Mouse (Mus musculus) neural tube, embryonic 11.5 days (tissue): ENCODE measurements at regions not wholly inside any gene's neighbourhood (a gene's known extent, or its start where the extent isn't known, plus 50 kb on each side); places are given as distances from the start of the nearest gene placed in this dataset.

Experiments
- ATAC-seq: fragments of 200-750 bp; cut with Nextera tagmentation; 2 replicates; pipeline ENCODE4 v1.8.0; 2017; ENCODE audit warnings: moderate number of reproducible peaks, mild to moderate bottlenecking, moderate TSS enrichment, moderate library complexity; ENCODE audit not compliant: insufficient read depth, low FRiP score, low TSS enrichment
- DNase-seq: peaks from one replicate; pipeline ENCODE4 v3.0.0-alpha.2; 2015; ENCODE audit warnings: low spot score
- H3K27ac ChIP-seq: fragments of 300-500 bp; sonication (generic); 2 replicates; pipeline ENCODE4 v1.5.1; 2014; ENCODE audit warnings: low read depth, mild to moderate bottlenecking, low read length
- H3K27me3 ChIP-seq: fragments of 300-500 bp; sonication (generic); 2 replicates; pipeline ENCODE4 v1.6.1; 2014; ENCODE audit warnings: mild to moderate bottlenecking, low read length, mixed read lengths; ENCODE audit not compliant: control insufficient read depth, insufficient read depth
- H3K36me3 ChIP-seq: fragments of 300-500 bp; sonication (generic); 2 replicates; pipeline ENCODE4 v1.6.1; 2014; ENCODE audit warnings: mild to moderate bottlenecking, low read length, moderate library complexity, mixed read lengths; ENCODE audit not compliant: control insufficient read depth, insufficient read depth
- H3K4me1 ChIP-seq: fragments of 300-500 bp; sonication (generic); 2 replicates; pipeline ENCODE4 v1.6.1; 2014; ENCODE audit warnings: low read length, mixed read lengths; ENCODE audit not compliant: control insufficient read depth, insufficient read depth
- H3K4me2 ChIP-seq: fragments of 300-500 bp; sonication (generic); 2 replicates; pipeline ENCODE4 v1.6.1; 2014; ENCODE audit warnings: low read depth, mild to moderate bottlenecking, moderate library complexity
- H3K4me3 ChIP-seq: fragments of 300-500 bp; sonication (generic); 2 replicates; pipeline ENCODE4 v1.5.1; 2014; ENCODE audit warnings: low read depth, low read length
- H3K9ac ChIP-seq: fragments of 300-500 bp; sonication (generic); 2 replicates; pipeline ENCODE4 v1.6.1; 2014; ENCODE audit warnings: mild to moderate bottlenecking, low read length
- H3K9me3 ChIP-seq: fragments of 300-500 bp; sonication (generic); 2 replicates; pipeline ENCODE4 v1.6.1; 2016; ENCODE audit warnings: low read length; ENCODE audit not compliant: control insufficient read depth
- WGBS: fragments of 180-500 bp; shearing (Covaris S2); extraction: QIAGEN DNeasy Blood & Tissue Kit; methylation state at CpG from one replicate; pipeline ENCODE4 v1.1.7; 2014; 5-methylcytosine and 5-hydroxymethylcytosine counted together

GRCm38 (mm10) chr4:31833828-31834227 lies 130.1 kb upstream of the Map3k7 start:
- no peaks in the 10 kb centered on the region for H3K9me3 ChIP-seq
- WGBS = 15% methylated on average over 4 of the region's 4 CpGs
- H3K27ac ChIP-seq = no peak overlapping the region
- H3K36me3 ChIP-seq = no peaks in the 10 kb centered on the region
- H3K4me2 ChIP-seq = no peak overlapping the region
- H3K4me3 ChIP-seq = no peak overlapping the region
- H3K27me3 ChIP-seq = no peaks in the 10 kb centered on the region
- ATAC-seq (no peak), DNase-seq (no peak)
- peaks cover 17% of the 10 kb centered on the region for H3K4me1 ChIP-seq
- no peak overlapping the region for H3K9ac ChIP-seq

- 42% methylated on average over 5 of the region's 5 CpGs for WGBS
- no peak for DNase-seq
- Histone ChIP-seq H3K36me3 (no peaks in the 10 kb centered on the region), H3K4me3 (no peak overlapping the region), H3K4me1 (peaks cover 17% of the 10 kb centered on the region), H3K9me3 (no peaks in the 10 kb centered on the region), H3K27me3 (no peaks in the 10 kb centered on the region), H3K4me2 (no peak overlapping the region), H3K27ac (no peak overlapping the region), H3K9ac (no peak overlapping the region)
- ATAC-seq = peak; percentile 51; the same call in 1 of the 2 replicates
Measured at GRCm38 (mm10) chr4:31835051-31835450, 128.8 kb upstream of the Map3k7 start.

DNA sequence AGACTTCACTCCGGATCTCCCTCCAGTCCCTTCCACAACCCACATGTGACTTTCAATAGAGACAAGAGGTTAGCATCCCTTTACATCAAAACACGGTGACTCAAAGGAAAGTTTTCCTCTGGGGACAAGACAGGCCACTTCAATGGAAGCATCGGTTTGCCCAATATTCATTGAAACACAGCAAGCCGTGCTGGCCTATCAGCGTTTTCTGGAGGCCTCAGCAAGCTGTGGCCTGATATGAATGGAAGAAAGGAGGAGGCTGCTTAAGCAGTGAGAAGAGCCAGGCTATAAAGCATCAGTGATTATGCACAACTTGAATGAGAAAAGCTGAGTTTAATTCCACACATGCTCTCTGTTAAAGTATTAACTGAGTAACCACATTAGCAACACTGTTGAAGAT lies 125.3 kb upstream of the Map3k7 start:
- peaks cover 16% of the 10 kb centered on the region for H3K4me1 ChIP-seq

DNA sequence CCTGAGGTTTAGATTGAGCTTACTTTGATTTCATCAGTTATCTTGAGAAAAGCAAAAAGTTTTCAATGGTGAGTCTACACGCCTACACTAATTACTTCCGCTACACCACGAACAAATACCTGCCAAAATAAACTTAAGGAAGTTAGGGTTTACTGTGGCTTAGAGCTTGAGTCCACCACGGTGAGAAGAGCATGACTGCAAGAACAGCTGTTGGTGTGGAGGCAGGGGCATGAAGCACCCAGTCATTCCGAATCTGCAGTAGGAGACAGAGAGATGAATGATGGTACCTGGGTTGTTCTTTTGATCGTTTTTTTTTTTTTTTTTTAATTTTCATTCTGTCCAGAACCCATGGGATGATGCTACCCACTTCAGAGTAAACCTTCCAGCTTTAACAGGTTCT lies 114.1 kb upstream of the Map3k7 start:
- Histone ChIP-seq H3K9ac (no peak overlapping the region), H3K4me1 (no peaks in the 10 kb centered on the region), H3K4me2 (no peak overlapping the region), H3K9me3 (0 out of 2 replicates have a peak, but pooled peaks cover 2% of the 10 kb centered on the region), H3K36me3 (no peaks in the 10 kb centered on the region), H3K4me3 (no peak overlapping the region), H3K27ac (no peak overlapping the region), H3K27me3 (no peaks in the 10 kb centered on the region)
- ATAC-seq (no peak), DNase-seq (no peak)
- 79% methylated on average over 6 of the region's 6 CpGs for WGBS

More for the DNA sequence above, 125.3 kb upstream of the Map3k7 start:
- Histone ChIP-seq H3K4me2 (no peak overlapping the region), H3K27me3 (no peaks in the 10 kb centered on the region), H3K4me3 (no peak overlapping the region), H3K36me3 (no peaks in the 10 kb centered on the region), H3K27ac (no peak overlapping the region; the same call in 1 of the 2 replicates), H3K9ac (no peak overlapping the region), H3K9me3 (no peaks in the 10 kb centered on the region)
- ATAC-seq (no peak), DNase-seq (no peak)
- WGBS = 42% methylated on average over 5 of the region's 5 CpGs

- H3K4me3 ChIP-seq = no peak overlapping the region
- H3K9me3 ChIP-seq = 0 out of 2 replicates have a peak, but pooled peaks cover 2% of the 10 kb centered on the region
- H3K27ac ChIP-seq = no peak overlapping the region
- DNase-seq (no peak), ATAC-seq (no peak)
- H3K4me1 ChIP-seq = no peaks in the 10 kb centered on the region
- no peak overlapping the region for H3K4me2 ChIP-seq
- WGBS = 47% methylated on average over 3 of the region's 3 CpGs
- no peaks in the 10 kb centered on the region for H3K36me3 ChIP-seq
- no peaks in the 10 kb centered on the region for H3K27me3 ChIP-seq
- H3K9ac ChIP-seq = no peak overlapping the region
Measured at GRCm38 (mm10) chr4:31851006-31851405, 112.9 kb upstream of the Map3k7 start.

GRCm38 (mm10) chr4:31853851-31854250 lies 110.0 kb upstream of the Map3k7 start:
- Histone ChIP-seq H3K9me3 (no peaks in the 10 kb centered on the region), H3K4me3 (no peak overlapping the region), H3K27ac (no peak overlapping the region), H3K27me3 (no peaks in the 10 kb centered on the region), H3K4me2 (no peak overlapping the region), H3K4me1 (no peaks in the 10 kb centered on the region), H3K9ac (no peak overlapping the region), H3K36me3 (no peaks in the 10 kb centered on the region)
- DNase-seq (no peak), ATAC-seq (no peak)
- 82% methylated on average over 6 of the region's 6 CpGs for WGBS

GRCm38 (mm10) chr4:31860389-31860788 lies 103.5 kb upstream of the Map3k7 start:
- no peak overlapping the region for H3K27ac ChIP-seq
- WGBS = 90% methylated on average over 2 of the region's 2 CpGs

DNA sequence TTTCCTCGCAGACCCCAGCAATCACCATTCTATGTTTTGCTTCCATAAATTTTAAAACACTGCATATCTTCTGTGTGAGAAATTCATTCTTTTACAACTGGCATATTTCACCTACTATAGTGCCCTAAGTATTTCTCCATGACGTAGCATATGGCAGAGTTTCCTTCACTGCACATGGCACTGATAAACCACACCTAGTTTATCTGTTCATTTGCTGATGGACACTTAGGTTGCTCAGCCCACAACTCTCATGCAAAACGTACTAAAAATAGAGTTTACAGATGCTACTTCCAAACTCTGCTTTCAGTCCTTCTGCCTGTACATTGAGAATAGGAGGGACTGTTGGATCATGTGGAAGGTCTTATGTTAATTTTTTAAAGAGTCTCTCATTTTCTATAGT lies 102.7 kb upstream of the Map3k7 start:
- Histone ChIP-seq H3K9ac (no peak overlapping the region), H3K36me3 (no peaks in the 10 kb centered on the region), H3K27me3 (no peaks in the 10 kb centered on the region), H3K27ac (no peak overlapping the region), H3K4me3 (no peak overlapping the region), H3K4me2 (no peak overlapping the region), H3K4me1 (no peaks in the 10 kb centered on the region), H3K9me3 (no peaks in the 10 kb centered on the region)
- DNase-seq (no peak), ATAC-seq (no peak)
- 86% methylated on average over 3 of the region's 3 CpGs for WGBS

More at GRCm38 (mm10) chr4:31860389-31860788, 103.5 kb upstream of the Map3k7 start:
- no peaks in the 10 kb centered on the region for H3K9me3 ChIP-seq
- H3K4me3 ChIP-seq = no peak overlapping the region
- no peaks in the 10 kb centered on the region for H3K36me3 ChIP-seq
- no peaks in the 10 kb centered on the region for H3K27me3 ChIP-seq
- no peak overlapping the region for H3K9ac ChIP-seq
- no peaks in the 10 kb centered on the region for H3K4me1 ChIP-seq
- no peak for DNase-seq
- no peak overlapping the region for H3K4me2 ChIP-seq
- no peak for ATAC-seq

GRCm38 (mm10) chr4:31872985-31873983 lies 90.6 kb upstream of the Map3k7 start:
- no peaks in the 10 kb centered on the region for H3K27me3 ChIP-seq
- H3K9ac ChIP-seq = no peak overlapping the region; the same call in 1 of the 2 replicates
- 45% methylated on average over 9 of the region's 9 CpGs for WGBS
- peaks cover 12% of the 10 kb centered on the region for H3K4me1 ChIP-seq
- H3K4me2 ChIP-seq = no peak overlapping the region
- peak; percentile 84 for ATAC-seq
- no peak overlapping the region for H3K27ac ChIP-seq
- peak; percentile 68 for DNase-seq
- no peaks in the 10 kb centered on the region for H3K9me3 ChIP-seq
- no peak overlapping the region for H3K4me3 ChIP-seq
- H3K36me3 ChIP-seq = no peaks in the 10 kb centered on the region
